Comparison of ENCODE assay signal across 17 mouse cellular contexts in the genomic region with DNA sequence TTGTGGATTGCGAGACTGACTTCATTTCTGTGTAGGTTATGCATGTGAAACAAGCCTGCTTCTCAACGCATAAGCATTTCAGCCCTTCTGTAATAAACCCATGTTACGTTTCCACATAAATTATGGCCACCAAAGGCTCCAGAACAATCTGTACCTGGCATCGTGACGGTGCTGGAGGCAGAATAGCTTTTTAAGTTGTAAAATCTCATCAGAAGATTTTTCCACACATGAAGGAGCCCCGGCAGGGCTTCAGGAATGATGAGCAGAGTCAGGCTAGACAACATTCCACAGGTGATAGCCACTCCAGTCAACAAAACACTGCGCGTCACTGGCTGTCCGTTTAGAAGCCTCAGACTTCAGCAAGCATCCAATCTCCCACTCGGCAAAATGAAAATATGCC. TPM values are rescaled to one million over a fixed set of nuclear protein-coding genes. Genes with fewer than 3 reads are reported as not detected.
"Had no signal": no experiment of that assay in that cellular context is flagged by ENCODE, and none has a peak within 500 bp of the region (broad histone marks: within the 10 kb centered on the region; RNA-seq: fewer than 3 reads in every experiment).

No protein-coding gene starts in this region.

- DNase-seq: lung, adult 18-20 months; lung, embryonic 14.5 days; lung, postnatal 10 days; lung, postnatal 4 days; midbrain, embryonic 14.5 days; right cerebral cortex, postnatal 14 days; thymus, adult 2 months; thymus, postnatal 25 days; thymus, postnatal 4 days had no signal

- H3K4me3 ChIP-seq: midbrain, embryonic 10.5 days; midbrain, embryonic 12.5 days; neural tube, embryonic 12.5 days; stomach, embryonic 15.5 days had no signal

- H3K36me3 ChIP-seq: midbrain, embryonic 10.5 days; midbrain, embryonic 12.5 days; neural tube, embryonic 12.5 days; stomach, embryonic 15.5 days had no signal

- H3K27me3 ChIP-seq: midbrain, embryonic 12.5 days; neural tube, embryonic 12.5 days; stomach, embryonic 15.5 days had no signal

- H3K4me2 ChIP-seq: lung, embryonic 14.5 days; midbrain, embryonic 12.5 days; neural tube, embryonic 12.5 days; stomach, embryonic 15.5 days had no signal

- H3K9ac ChIP-seq: lung, embryonic 14.5 days; midbrain, embryonic 12.5 days; neural tube, embryonic 12.5 days; stomach, embryonic 15.5 days had no signal

- H3K9me3 ChIP-seq: midbrain, embryonic 10.5 days; midbrain, embryonic 12.5 days; neural tube, embryonic 12.5 days; stomach, embryonic 15.5 days had no signal

- H3K4me1 ChIP-seq: midbrain, embryonic 12.5 days; neural tube, embryonic 12.5 days; stomach, embryonic 15.5 days had no signal

- H3K27ac ChIP-seq: midbrain, embryonic 10.5 days; midbrain, embryonic 12.5 days; neural tube, embryonic 12.5 days; stomach, embryonic 15.5 days; stomach, postnatal 0 days had no signal

RNA-seq across cellular contexts. Expression of a gene that starts 46.7 kb away (rescaled TPM):
- total RNA-seq: megakaryocyte, adult 5-6 weeks; monocyte, adult 5-6 weeks; neutrophil, adult 5-6 weeks had no signal
- polyA plus RNA-seq: lung, embryonic 14.5 days had no signal
